Mouse (Mus musculus) cerebellum, postnatal 14 days (tissue): ENCODE measurements around the gene Stk39.

Source experiments
- DNase-seq, 2 experiments: peaks; one replicate each; pipeline ENCODE4 v3.0.0; 2021; ENCODE audit warnings: mixed read lengths in 2 of 2

Stk39 gene

DNA sequence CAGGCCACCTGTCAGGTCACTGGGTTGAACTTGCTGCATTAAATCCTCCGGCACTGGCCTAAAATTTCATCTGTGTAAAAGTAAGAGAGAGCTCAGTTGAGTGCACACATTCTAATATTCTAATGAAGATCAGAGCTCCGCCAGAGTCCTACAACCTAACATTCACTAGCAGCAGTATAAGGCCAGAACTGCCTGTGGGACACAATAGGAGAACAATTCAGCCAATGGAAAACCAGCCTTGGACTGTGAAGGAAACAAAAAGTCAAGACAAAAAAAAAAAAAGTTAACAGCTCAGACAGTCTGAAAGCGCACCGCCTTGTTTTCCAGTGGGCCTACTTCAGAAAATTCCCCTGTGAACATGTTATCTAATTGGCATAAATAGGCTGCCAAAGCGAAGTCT, 137.1 kb downstream of the Stk39 start:
- DNase-seq, result no peak

DNA sequence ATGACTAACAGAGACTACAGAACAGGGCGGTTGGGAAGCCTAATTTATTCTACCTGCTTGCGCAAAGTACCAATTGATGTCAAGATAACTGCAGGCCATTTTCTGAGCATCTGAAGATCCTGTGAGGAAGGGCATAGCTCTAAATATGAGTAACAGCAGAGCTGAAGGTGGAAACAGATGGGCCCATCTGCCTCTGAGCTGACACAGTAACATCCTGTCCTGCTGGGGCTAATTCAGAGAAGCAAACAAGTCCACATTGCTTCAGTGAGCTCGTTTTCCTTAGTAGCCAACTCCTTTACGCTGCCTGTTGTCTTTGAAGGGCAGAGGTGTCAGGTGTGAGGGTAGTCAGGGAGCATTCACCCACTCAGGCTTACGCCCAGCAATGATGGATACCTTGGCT, 146.8 kb downstream of the Stk39 start:
- no peak for DNase-seq

DNA sequence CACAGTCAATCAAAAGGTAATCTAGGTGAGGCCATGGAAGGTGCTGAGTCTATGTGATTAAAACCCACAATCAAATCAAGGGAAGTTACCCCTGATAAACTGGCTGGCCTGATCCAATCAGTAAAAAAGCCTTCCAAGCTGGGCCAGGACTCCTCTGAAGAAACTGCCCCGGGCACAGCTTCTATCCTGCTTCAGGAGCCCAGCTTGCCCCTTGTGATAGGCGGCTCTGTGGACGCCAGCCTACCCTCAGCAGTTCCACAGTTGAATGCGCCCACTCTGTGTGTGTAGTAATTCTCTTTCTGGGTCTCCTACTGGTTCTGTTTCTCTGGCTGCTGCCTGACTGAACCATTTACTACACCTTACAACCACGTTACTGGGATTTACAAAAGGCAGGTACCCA, 150.8 kb downstream of the Stk39 start:
- DNase-seq, result no peak

DNA sequence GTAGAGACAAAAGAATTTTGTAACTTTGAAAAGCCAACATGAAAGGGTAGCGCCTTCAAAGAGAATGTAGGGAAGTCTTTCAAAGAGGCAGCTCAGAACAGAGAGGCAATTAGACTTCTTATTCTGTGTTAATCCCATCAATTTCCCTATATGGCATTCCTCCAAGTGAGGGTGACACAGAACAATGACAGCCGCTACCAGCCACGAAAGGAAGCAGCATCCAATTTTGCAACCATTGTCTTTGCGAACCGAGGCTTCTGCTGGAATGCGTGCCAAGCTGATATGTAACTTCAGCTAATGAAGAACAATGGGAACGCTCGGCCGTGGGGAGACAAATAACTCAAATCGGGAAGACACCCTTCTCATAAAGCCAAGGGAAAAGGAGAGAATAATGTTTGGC, 151.4 kb downstream of the Stk39 start:
- peak; percentile 12 to 16 for DNase-seq

DNA sequence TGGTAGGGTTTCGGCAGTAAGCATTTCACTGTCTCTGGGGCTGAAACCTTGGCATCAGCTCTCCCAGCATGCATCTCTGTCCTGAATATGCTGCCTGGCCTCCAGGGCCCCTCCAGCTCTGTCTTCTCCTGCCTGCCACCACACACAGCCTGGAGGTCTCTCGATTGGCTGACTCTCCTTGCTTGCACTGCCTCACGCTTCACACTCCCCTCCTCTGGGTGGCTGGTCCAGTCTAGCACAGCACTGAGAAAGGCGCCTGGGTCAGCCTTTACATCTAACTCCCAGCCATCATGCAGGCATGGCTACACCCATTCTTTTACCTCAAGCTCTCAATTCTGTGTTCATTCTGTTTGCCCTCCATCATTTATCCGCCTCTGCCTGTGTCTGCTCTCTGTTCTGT, 153.6 kb downstream of the Stk39 start:
- DNase-seq, result peak in 1 of 2 experiments; percentile 20

DNA sequence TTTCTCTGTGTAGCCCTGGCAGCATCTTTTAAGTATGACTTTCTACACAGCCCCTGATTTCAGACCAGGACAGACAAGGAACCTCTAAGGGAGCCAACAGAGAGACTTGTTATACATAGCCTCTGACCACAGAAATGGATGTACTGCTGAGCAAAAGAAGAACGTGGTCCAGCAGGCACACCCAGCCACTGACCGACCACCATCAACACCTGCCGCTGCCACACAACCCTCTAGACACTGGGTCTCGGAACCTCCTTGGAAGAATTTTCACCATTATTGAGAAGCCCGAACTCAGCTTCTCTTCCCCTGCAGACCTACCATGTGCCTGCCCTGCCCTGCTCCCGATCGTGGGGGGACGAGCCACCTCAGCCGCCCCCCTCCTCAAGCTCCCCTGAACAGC, 154.2 kb downstream of the Stk39 start:
- no peak for DNase-seq

DNA sequence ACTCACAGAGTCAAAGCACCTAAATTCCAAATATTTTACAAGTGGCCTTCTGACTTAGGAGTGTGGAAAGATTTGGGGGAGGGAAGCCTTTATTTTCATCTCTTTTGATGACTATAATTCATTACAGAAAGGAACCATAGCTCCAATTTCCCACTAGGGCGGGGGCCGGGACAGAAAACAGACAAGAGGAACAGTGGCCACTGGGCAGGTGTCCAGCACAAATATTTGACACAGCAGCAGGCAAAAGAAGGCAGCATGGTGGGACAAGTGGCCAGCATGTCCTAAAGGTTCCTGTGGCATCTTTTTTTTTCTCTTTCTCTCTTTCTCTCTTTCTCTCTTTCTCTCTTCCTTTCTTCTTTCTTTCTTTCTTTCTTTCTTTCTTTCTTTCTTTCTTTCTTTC, 154.6 kb downstream of the Stk39 start:
- DNase-seq, result peak in 1 of 2 experiments; percentile 22

DNA sequence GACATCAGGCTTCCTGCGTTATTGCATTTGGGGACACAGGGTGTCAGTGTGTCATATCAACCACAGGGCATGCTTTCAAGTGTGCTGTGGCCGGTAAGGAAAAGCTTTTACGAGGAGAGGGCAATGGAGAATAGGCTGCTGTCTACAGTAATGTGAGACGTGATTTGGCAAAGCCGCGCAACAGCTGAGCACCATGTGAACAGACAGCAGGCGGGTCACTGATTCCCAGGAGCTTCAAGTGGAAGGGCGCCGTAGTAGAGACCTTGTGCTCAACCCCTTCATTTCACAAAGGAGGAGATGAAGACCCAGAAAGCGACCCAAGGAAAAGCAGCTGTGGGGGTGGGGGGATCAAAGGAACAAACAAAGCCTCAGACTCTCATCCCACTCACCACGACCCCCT, 156.8 kb downstream of the Stk39 start:
- no peak for DNase-seq

DNA sequence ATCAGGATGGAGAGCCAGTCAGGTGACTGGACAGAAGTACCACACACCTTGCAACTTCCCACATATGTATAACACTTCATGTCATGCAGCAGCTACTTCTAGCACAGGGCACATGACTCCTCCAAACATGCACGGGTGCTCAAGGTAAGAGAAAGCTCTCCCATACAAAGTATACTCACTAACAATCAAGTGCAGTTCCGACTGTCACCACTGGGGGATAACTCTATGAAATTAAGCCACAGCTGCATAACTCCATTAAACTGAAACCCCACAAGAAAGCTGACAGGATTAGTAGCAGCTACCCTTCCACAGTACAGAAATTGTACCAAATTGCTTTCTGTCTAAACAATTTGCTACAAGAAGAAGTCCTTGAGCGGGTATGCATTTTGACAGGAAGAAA, 161.9 kb downstream of the Stk39 start:
- peak; percentile 35 to 55 for DNase-seq

DNA sequence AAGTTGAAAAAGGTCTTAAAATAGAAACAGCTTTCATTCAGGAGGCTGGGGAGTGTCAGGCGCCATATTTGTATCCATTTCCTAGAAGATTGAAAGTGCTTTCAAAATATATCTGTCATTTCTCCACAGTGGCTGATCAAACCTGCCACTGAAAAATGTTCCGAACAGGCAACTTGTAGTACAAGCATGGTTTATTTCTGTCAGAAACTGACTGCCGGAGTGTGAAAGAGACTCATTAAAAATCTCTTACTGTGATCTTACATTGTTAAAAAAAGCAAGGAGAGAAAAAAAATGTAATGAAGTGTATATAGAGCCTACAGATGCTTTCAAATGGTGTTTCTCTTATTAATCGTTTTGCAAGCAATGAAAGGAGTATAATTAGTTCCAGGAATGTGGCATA, 165.5 kb downstream of the Stk39 start:
- DNase-seq, result no peak

DNA sequence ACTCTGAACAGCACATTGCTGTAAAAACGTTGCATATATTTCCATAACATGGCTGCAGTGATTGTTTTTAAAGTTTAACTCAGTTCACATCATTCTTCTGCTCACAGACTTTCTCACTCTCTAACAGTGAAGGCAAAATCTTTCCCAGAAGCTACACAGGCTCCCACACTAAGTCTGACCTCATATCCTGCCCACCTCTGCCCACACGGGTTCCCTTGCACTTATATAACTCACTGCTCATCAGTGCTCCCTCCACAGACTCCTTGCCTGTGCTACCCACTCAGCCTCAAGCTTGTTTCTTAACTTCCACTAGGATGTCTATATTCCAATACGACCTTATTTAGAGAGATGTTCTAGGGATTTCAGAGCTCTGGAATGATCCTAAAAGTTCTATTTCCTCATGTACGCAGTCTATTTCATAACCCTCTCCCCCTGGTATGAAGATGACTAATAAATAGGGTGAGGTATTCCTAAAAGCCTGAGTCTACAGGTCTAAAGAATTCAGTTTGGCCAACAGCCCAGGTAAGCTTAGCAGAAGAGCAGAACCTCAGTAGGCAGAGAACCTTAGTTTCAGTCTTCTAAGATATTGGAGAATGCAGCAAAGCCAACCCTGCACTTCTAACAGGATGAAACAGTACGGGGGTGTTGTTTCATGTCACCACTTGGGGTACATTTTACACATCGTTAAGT, 167.2 kb downstream of the Stk39 start:
- no peak for DNase-seq

DNA sequence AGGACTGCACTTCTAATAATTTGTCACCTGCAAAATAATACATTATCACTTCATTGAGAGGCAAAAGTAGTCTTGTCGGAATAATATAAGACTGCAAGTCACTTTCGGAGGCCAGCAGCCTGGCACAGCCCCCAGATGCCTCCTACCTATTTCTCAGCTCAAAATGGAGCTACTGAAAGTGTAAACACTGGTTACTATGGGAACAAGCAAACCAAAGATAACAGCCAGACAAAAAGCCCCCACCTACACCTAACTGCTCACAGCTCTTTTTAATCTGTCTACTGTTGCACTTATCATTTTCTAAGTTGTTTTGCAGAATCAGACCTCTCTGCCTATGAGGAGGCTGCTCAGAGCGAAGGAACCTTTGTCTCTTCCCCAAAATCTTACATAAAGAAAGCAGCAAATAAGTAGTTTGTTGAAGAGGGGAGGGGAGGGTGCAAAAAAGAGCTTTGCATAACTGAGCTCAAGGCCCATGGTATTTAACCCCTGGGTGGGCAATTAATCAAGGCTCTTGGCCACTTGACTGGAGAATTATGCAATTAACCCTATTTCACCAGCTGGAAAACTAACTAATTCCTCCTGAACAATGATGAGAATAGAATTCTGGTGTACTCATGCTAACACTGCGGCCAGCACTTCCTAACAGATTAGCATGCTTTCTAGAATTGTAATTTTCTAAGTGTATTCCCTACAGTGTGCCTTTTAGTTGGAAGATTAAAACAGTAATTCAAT, 170.1 kb downstream of the Stk39 start:
- no peak for DNase-seq

DNA sequence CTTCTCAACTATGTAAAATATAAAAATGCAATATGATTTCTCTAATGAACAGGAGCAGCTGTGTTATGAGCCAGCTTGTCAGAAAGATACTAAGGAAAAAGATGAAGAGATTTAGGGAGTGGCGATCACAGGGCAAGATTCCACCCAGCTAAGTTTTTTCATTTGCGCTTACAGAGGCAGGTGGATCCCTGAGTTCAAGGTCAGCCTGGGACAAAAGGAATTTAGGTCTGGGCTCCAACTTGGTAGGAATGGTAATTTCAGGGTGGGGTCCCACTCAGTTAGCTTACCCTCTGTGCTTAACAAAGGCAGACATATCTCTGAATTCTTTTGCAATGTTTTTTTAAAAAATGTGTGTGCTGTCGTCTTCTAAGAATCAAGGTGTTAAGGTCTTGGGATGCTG, 173.7 kb downstream of the Stk39 start:
- no peak for DNase-seq

DNA sequence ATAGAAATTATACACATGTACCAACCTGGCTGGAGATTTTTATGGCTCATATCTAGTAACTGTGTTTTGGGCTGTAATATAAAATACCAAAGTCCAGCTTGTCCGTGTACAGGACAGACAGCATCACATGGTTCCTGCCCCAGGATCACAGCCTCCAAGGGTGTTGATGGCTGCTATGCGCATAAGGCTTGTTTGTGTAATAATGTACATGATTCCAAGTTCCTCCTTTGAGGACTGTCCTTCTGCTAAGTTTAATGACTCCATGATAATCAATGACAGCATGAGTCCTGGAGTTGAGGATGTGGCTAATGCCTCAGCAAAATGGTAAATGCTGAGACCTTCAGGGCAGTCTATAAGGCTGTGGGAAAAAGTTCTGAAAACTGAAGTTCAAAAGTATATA, 174.1 kb downstream of the Stk39 start:
- DNase-seq, result no peak

DNA sequence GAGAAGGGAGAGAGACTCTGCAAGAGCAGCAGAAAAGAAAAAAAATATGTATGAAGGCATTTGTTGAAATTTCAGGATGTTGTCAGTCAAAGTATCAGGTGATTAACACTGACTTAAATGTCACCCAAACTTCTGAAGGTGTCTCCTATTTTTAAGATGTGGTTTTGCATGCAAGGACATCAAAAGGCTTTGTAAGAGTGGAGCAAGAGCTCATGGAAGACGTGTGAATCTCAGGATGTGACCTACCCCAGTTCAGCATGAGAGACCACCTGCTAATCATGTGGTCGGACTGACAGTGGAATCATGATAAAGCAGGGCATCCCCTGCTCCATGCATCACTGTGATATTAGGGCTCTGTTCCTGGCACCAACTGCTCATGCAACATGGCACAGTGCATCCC, 175.3 kb downstream of the Stk39 start:
- DNase-seq, result no peak

DNA sequence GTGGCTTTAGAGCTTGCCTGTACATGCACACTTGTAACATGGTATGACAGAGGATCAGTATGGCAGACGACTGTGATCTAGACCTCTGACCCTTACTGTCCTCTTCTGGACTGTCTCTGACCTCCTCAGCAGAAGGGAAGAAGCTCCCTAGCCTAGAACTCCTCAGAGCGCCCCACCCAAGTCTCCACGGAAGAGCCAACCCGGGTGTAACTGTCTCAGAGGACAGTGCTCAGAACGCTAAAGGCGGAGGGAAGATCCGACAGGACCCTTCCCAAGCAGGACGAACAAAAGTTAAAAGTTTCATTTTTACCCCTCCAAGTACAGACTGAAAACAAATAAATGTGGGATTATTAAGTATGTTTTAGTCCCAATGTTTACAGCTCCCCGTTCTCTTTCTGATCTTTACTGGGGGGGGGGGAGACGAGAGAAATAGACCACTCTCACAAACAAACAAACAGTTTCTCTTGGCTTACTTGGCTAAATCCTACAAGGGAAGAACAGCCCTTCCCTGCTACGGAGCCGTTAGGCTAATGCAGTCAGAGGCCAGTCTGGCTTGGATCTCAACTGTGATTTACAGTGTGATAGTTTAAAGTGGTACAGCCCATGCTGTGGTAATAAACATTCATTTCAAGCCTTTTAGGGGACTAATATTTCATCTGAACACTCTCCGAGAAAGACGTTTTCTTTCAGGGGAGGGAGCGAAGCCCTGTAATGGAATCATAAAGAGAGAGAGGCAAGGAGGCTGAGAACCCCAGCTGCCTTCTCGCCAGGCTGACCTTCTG, 179.3 kb downstream of the Stk39 start:
- DNase-seq, result no peak

DNA sequence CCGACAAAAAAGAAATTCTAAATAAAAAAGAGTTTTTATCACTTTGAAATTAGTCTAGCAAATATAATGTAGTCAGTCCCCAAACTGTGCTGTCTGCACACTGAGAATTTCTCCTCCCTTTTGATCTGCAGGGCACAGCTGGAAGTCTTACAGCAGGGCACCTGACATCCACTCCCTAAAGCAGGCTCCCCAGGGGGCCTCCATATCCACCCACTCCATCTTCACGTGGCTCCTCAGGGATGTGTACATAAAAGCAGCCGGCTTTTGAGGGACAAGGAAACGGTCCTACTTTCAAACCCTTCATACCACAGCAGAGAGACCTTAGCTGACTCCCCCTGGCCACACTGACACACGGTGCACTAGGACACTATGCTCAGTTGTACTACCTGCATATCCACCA, 180.2 kb downstream of the Stk39 start:
- no peak for DNase-seq

DNA sequence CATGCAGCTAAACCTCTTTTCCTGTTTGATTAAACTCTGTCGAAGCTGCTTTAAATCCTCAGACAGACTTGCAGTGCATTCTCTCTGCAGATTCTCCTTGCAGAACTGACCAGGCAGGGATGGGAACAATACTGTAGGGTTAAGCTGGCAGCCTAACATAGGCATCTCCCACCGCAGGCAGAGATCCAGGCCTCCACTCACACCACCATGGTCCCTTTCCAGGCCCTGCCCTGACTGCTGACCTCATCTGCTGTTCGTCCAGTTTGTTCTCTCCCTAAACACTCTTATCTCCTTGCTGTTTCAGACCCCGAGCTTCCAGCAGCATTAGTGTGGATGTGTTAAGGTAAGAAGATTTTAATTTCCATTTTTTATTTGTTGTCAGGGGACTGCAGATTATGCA, 182.1 kb downstream of the Stk39 start:
- peak; percentile 8 to 10 for DNase-seq

DNA sequence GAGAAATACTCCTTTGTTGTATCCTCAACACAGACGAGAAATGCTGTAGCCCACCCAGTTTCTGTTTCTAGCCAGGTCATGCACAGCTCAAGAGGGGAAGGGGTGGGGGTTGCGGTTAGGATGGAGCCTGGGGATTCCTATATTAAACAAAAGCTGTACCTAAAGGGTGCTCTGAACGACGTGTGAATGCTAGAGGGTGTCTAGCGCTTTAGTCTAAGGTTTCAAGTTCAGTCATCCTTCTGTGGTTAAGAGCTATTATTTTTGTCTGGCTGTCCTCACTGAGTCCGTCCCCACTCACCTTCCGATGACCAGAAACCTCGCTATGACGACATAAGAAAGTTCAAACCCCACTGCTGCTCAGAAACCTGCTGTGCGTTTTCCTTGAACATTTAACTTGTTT, 182.9 kb downstream of the Stk39 start:
- DNase-seq, result no peak

DNA sequence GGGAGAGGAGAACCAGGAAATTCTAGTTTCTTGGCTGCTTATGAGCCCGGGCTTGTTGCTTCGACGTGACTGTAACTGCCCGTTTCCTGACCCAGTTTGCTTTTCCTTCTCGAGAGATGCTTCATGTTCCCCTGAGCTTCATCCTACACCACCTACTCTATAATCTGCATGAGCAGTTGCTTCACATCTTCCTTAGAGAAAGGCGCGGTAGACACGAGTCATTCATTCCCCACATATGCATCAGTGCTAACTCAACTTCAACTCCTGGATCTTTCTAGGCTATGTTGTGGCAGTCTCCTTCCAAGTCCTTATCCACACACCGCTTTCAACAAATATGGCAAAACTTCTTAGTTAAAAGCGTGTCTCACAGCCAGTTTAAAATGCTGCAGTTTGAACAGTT, 184.0 kb downstream of the Stk39 start:
- no peak for DNase-seq

DNA sequence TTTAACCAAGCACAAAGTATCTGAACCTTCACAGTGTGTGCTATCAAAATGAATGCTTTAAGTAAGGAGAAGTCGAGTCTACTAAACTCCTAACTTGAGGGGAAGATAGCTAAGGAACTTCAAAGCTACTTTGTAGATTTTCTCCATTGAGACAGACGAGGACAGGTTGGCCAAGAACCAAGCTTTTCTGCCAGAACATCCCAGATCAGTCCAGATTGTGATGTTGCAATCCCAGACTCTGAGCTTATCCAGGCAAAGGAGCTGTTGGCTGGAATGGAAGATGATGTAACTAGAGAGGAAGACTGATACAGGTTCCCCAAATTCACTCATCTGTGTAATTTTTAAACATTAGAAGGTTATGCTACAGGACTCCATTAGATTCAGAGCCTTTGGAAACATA, 187.7 kb downstream of the Stk39 start:
- DNase-seq, result no peak

DNA sequence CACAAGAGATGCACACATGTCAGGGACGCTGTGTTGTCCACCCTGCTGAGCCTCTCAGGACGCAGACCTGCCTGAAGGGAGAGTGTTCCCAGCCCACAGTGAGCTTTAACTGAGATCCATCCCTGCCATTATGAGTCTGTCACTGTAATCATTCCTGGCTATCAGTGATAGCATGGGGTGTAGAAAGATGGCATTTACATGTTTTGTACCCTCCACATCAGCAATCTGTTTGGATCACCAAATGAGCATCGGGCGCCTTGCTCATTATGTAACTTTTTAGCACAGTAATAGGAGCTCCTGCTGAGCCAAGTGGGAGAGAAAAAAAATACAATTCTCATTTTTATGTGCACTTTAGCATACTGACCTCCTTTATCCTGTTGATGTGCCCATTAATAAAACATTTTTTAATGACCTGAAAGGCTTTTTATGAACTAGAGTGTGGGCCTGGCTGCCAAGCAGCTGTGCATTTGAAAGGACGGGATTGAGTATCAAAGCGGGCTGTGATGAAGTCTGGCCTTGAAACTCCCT, 189.0 kb downstream of the Stk39 start:
- DNase-seq, result no peak

DNA sequence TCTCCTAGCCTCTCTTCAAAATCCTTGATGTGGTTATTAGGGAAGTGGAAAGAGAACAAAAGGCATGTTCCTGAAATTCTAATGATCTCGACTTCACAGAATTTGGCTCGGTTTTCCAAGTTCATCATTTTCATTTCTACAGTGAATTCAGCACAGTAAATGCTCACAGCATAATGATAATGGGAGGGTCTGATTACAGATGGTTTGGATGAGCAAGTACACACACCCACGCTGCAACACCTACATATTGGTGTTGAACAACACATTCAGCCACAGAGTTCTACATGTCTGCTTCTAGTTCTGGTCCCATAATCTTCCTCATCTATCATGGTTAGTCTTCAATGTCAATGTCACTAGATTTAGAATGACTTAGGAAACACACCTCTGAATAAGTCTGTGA, 190.5 kb downstream of the Stk39 start:
- DNase-seq, result no peak

DNA sequence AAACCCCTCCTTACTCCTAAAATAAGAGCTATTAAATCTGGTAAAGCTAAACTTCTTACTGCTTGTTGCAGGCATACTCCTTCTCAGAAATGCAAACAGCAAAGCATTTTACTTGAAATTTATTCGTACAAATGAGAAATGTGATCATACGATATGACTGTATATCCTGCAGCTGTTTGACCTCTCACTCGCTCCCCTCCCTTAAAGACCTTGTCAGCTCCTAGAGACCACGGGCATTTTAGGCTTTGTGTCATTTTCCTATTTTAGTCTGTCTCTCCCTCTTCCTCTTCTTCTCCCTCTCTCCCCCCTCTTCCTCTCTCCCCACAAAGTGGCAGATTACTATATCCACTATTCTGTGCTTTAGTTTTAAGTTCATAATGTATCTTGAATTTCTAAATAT, 200.8 kb downstream of the Stk39 start:
- DNase-seq, result no peak
